Mouse (Mus musculus) common myeloid progenitor, adult 5-6 weeks (primary cell): ENCODE results near the gene Mmp10. TPM values are rescaled to one million over a fixed set of nuclear protein-coding genes. Genes with fewer than 3 reads are reported as not detected.

Experiments
- ATAC-seq: replicated peaks from 2 replicates; pipeline ENCODE4 v1.8.0; 2016; ENCODE audit warnings: low read depth, mild to moderate bottlenecking, moderate TSS enrichment, inconsistent platforms; ENCODE audit not compliant: poor library complexity, severe bottlenecking
- total RNA-seq: library from RNA; stranded (forward); fragments of 200-1000, 187-1606 nt; gene quantifications from 2 replicates; pipeline ENCODE4 v1.2.3, GENCODE M21; 2017

Gene Mmp10
- not detected in 2 replicates for total RNA-seq

DNA sequence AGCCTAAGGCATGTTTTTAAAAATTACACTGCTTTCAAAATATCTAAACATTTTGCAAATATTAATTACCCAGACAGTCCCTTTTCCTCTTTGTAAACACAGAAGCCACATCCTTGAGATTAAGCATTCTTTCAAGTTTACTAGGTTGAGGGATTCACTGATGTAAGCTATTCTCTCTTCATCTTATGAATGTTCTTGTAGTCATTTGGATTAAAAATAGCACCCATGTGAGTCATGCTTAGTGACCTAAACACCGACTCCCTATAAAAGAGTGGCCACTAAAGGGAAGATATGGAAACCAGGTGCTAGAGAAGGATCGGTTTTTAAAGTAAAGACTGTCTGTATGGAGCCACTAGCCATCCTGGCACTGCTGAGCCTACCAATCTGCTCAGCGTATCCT is at the start of gene Mmp10:
Gene Mmp10 (plus strand): TSS at position 302 of the 400 bp plus-strand sequence.
- ATAC-seq, result no peak

DNA sequence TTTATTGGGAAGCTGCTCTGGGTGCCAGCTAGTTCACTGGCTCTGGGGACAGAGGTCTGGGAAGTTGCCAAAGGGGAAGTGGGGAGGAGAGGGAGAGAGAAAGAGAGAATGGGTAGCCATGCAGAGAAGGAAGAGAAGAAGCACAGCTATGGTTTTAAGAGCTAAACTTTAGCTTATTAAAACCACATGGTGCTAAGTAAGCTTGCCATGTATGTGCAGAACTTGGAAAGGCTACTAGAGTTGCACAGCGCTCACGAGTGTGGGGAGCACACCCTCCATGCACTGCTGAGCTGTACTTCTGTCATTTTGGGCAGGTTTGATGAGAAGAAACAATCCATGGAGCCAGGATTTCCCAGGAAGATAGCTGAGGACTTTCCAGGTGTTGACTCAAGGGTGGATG is 48.9 kb upstream of the Mmp10 start:
- ATAC-seq, result no peak

DNA sequence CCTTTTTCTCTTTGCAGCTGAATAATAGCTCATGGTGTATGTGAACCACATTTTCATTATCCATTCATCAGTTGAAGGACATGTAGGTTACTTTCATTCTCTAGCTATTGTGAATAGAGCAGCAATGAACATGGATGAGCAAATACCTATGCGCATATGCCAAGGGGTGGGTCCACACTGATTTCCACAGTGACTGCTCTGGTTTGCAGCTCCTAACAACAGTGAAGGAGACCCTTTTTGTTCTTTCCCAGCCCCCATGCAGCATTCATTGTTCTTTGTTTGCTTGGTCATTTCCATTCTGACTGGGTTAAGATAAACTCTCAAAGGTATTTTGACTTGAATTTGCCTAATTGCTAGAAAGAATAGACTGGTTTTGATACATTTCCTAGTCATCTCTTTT is 31.9 kb upstream of the Mmp10 start:
- ATAC-seq, result no peak

- ATAC-seq, result no peak
These were observed 18.3 kb upstream of the Mmp10 start for GRCm38 (mm10) chr9:7483684-7484394.

DNA sequence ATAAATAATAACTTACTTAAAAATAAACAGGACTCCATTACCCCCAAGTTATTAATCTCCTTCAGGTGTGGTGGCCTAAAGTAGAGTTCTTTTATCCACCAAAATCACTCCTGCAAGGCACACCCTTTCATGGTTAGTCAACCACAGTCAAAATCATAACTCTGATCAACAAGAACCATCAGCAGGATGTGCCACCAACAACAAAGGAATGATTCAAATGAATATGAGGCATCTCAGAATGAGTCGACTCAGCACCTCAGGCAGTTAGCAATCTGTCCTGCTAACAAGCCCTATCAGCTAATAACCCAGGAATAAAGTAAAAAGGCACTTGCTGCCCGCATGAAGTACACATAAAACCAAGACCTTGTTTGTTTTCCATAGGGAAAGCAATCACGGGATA is 1.0 kb upstream of the Mmp10 start:
- ATAC-seq, result no peak

GRCm38 (mm10) chr9:7507321-7507876 is 5.2 kb downstream of the Mmp10 start:
- no peak for ATAC-seq

- no peak for ATAC-seq
These were observed 7.6 kb downstream of the Mmp10 start for GRCm38 (mm10) chr9:7509619-7510233.

GRCm38 (mm10) chr9:7517944-7518571 is 15.9 kb downstream of the Mmp10 start:
- no peak for ATAC-seq

DNA sequence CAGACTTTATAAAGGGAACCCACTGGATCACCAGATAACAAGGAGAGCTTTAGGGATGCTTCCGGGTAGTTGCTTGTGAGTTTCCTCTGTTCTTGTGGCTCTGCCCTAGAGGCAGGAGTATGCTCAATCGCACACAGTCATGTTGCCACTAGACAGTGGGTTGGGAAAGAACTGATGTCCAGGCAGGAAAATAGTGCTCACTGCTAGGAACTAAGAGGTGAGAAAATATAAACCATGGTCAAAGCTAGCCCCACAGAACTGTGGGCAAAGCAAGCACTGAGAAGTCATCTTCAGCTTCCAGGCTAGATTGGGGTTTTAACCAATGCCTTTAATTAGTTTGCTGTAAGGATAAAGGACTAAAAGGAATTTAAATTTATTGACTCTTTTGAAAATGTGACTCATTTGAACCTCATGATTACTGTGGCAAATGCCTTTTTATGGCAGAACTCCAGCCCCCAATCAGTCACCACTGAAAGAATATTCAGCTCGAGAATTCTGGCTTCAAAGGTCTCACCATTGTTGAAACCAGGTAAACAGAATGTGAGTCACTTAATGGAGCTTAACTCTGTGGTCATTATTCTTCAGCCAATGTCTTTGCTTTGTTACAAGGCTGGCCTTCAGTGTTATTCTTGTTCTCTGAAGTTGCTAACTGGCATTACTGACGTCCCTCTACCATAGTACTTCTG is 24.2 kb downstream of the Mmp10 start:
- no peak for ATAC-seq

- no peak for ATAC-seq
These were observed 40.6 kb downstream of the Mmp10 start for GRCm38 (mm10) chr9:7542763-7543162.

DNA sequence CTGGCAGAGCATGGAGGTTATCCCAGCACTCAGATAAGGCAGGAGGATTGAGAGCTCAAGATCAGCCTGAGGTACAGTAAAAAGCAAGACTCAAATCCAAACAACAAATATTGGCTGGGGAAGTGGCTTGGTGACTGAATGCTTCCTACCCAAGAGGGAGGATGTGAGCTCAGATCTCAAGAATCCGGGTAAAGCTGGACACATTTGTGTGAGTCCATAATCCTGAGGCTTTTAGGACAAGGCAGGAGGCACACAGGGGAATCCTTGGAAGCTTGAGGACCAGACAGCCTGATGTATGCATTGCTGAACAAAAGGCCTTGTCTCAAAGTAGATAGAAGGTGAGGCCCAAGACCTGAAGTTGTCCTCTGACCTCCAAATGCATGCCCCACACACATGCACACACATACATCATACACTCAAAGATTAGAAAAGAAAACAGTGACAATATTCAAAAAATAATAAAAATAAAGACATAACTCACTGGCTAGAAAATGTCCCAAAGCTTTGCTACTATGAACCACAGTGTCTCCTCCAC is 42.8 kb downstream of the Mmp10 start:
- no peak for ATAC-seq

DNA sequence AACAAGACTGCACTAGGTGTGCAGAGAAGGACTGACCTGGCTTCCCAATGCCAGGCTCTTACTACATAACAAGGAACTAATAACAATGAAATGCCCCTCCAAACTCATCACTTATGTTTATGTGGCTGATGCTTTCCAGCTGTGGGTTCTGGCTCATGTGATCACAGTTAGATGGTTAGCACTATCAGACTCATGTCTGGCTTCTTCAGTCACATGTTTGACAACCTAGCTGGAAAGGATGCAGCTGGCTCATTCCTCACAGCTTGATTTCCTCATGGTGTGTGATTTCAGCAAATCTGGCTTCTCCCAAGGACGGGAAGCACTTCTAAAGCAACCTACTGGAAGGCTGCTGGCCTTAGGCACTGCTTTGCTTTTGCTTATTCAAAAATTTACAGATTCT is 43.3 kb downstream of the Mmp10 start:
- no peak for ATAC-seq

DNA sequence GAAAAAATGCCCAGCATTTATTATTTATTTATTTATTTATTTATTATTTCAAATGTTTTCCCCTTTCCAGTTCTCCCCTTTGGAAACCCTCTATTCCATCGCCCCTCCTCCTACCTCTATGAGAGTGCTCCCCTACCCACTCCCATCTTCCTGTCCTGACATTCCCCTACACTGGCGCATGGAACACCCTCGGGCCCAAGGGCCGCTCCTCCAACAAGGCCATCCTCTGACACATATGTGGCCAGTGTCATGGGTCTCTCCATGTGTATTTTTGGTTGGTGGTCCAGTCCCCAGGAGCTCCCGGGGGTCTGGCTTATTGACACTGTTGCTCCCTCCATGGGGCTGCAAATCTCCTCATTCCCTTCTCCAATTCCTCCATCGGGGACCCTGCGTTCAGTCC is 43.8 kb downstream of the Mmp10 start:
- no peak for ATAC-seq

DNA sequence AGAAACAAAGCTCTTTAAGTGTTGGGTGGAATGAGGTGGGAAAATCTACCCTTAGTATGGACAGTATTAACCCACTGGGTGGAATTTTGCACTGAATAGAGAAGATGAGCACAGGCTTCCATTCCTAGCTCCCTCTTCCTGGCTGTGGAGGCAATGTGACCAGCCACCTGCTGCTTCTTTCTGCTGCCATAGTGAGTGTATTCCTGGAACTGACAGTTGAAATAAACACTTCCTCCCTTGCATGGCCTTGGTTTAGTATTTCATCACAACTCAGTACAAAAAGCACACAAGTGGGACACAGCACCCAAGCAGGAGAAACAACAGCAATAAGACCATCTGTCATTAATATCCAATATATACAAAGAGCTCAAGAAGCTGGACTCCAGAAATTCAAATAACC is 49.8 kb downstream of the Mmp10 start:
- 0 out of 2 replicates have a peak, but pooled peaks have one; percentile 31 for ATAC-seq

DNA sequence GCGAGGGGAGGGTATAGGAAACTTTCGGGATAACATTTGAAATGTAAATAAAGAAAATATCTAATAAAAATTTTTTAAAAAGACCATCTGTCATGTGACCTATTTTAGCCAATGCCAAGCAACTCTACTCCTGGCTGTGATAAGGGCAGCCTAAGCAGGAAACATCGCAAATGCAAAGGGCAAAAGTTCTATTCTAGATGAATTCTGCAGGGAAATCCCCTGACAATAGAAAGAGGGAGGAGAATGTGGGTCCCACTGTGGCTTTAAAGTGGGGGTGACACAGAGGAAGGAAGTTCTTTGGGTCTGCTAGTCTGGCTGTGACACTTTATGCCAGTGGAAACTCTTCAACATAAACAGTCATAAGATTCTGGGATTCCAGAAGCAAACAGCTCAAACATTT is 51.4 kb downstream of the Mmp10 start:
- peak; percentile 46 for ATAC-seq

- ATAC-seq, result peak; percentile 52
These were observed 52.2 kb downstream of the Mmp10 start for GRCm38 (mm10) chr9:7554382-7554781.

DNA sequence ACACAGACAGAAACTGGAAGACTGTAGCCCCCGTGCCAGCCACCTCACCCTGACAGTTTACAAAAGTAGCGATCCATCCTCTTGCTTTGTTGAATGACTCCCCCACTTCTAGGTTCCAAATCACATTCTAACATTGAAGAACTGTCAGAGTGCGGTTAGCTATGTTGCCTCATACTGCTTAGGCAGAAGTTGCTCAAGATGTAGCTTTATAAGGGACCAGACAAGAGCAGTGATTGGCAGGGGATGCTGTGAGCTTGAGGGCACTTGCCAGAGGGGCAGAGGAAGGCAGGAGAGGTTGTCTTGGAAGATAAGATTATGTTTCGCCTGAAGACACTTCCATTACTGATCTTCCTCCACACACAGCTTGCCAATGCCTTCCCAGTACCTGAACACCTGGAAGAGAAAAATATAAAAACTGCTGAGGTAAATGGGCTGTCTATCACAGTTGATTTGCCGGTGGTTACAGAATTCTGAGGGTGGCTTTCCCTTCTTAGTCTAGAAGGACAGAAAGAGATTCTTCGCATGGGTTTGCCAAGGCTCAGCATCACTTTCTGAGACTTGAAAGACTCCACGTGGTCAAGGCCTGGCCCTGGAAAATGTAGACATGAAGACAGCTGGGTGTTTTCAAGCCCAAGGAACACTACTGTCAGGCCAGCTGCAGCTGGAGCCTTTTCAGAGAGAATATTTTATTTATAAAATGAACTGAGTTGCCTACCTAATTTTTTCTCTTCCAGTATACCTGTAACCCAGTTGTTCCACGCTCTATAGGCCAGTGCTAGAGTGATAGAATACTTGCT is 56.3 kb downstream of the Mmp10 start, which contains the start of gene Mmp8:
Gene Mmp8 (plus strand): TSS at position 236 of the 797 bp plus-strand sequence.
- ATAC-seq, result peak; percentile 88
